Mouse (Mus musculus): Measurements from ENCODE around the gene Ptprs.

DNA sequence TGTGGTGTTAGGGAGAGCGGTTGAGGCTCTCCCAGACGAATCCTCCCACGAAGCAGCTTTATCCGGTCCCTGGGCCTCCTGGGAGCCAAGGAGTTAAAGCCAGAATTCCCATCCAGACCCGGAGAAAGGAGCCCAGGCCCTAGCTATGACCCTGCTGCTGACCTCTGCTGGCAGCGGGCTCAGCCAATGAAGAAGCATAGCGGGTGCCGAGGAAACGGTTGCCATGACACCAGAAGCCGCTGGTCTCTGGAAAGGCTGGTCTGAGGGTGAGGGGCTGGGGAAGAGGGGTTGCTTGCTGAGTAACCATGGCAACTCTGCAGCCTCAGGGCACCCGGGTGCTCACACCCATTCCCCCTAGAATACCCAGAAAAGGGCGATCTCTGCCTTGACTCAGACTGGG lies 11.7 kb upstream of the Ptprs start:
- TF ChIP-seq POLR2A (IDR thresholded peaks at IDR 0.05; ENCODE audit: insufficient read depth, low read depth, low read length) (no peak), CTCF (IDR thresholded peaks at IDR 0.05; ENCODE audit: insufficient read depth, low read depth, low read length) (no peak)

All from olfactory bulb, adult 2 months (tissue).